20 mouse cellular contexts compared by ENCODE assay signal in genomic region chr13:55801246-55801645, GRCm38 (mm10). TPM values are rescaled to one million over a fixed set of nuclear protein-coding genes. Genes with fewer than 3 reads are reported as not detected.
"Had no signal": no experiment of that assay in that cellular context is flagged by ENCODE, and none has a peak within 500 bp of the region (broad histone marks: within the 10 kb centered on the region; RNA-seq: fewer than 3 reads in every experiment).

No protein-coding gene starts in this region.

- H3K4me1 ChIP-seq: neural tube, embryonic 12.5 days; neural tube, embryonic 13.5 days; neural tube, embryonic 15.5 days; stomach, embryonic 15.5 days had no signal

- H3K36me3 ChIP-seq: neural tube, embryonic 12.5 days; neural tube, embryonic 13.5 days; neural tube, embryonic 15.5 days; stomach, embryonic 15.5 days had no signal

- H3K27ac ChIP-seq: neural tube, embryonic 12.5 days; neural tube, embryonic 13.5 days; neural tube, embryonic 15.5 days; stomach, embryonic 15.5 days; stomach, postnatal 0 days had no signal

- DNase-seq: right cerebral cortex, adult 18-20 months; right cerebral cortex, postnatal 14 days; right cerebral cortex, postnatal 25 days; right cerebral cortex, postnatal 4 days; spleen, adult 18-20 months; thymus, adult 18-20 months; thymus, adult 2 months; thymus, postnatal 14 days; thymus, postnatal 25 days; thymus, postnatal 36 days; thymus, postnatal 4 days had no signal

- H3K9me3 ChIP-seq: neural tube, embryonic 13.5 days; stomach, embryonic 15.5 days had no signal

- H3K27me3 ChIP-seq: neural tube, embryonic 12.5 days; neural tube, embryonic 13.5 days; neural tube, embryonic 15.5 days; stomach, embryonic 15.5 days had no signal

- H3K4me3 ChIP-seq: neural tube, embryonic 12.5 days; neural tube, embryonic 13.5 days; neural tube, embryonic 15.5 days; stomach, embryonic 15.5 days had no signal

RNA-seq across cellular contexts. Expression of gene Catsper3, which starts 16.9 kb away (rescaled TPM):
- total RNA-seq: neutrophil, adult 5-6 weeks had no signal
- polyA plus RNA-seq: neural tube, embryonic 12.5 days; neural tube, embryonic 13.5 days; neural tube, embryonic 14.5 days; small intestine, adult 2 months; stomach, embryonic 15.5 days; thymus, adult 2 months had no signal

RNA-seq across cellular contexts. Expression of gene Pitx1, which starts 34.7 kb away (rescaled TPM):
- total RNA-seq: neutrophil, adult 5-6 weeks had no signal
- polyA plus RNA-seq: neural tube, embryonic 13.5 days; neural tube, embryonic 14.5 days; neural tube, embryonic 15.5 days; spleen, adult 2 months had no signal
